Mouse (Mus musculus): ENCODE data around the gene Kcnh1. TPM values are rescaled to one million over a fixed set of nuclear protein-coding genes. Genes with fewer than 3 reads are reported as not detected.

Kcnh1 gene
- polyA plus RNA-seq, 1 experiment from 2014 or later = 0.50 TPM

GRCm38 (mm10) chr1:192487571-192487970 is 297.0 kb downstream of the Kcnh1 start:
- Histone ChIP-seq H3K9me3 (replicated peaks) (no peaks in the 10 kb centered on the region), H3K4me1 (replicated peaks) (no peaks in the 10 kb centered on the region), H3K4me3 (no peak overlapping the region), H3K27ac (ENCODE audit: poor library complexity, severe bottlenecking) (no peak overlapping the region), H3K36me3 (no peaks in the 10 kb centered on the region), H3K4me2 (no peak overlapping the region), H3K9ac (no peak overlapping the region), H3K27me3 (replicated peaks) (0 out of 2 replicates have a peak, but pooled peaks cover 5% of the 10 kb centered on the region)
- no peak for ATAC-seq (ENCODE audit: insufficient number of reproducible peaks, low FRiP score)
- 93% methylated on average over 11 of the region's 11 CpGs for whole genome bisulfite sequencing

- Histone ChIP-seq H3K36me3 (no peaks in the 10 kb centered on the region), H3K9me3 (replicated peaks) (no peaks in the 10 kb centered on the region), H3K4me2 (no peak overlapping the region), H3K4me1 (replicated peaks) (no peaks in the 10 kb centered on the region), H3K27ac (ENCODE audit: poor library complexity, severe bottlenecking) (no peak overlapping the region), H3K9ac (no peak overlapping the region), H3K4me3 (no peak overlapping the region), H3K27me3 (replicated peaks) (0 out of 2 replicates have a peak, but pooled peaks cover 5% of the 10 kb centered on the region)
- 74% methylated on average over 13 of the region's 13 CpGs for WGBS
- ATAC-seq (ENCODE audit: insufficient number of reproducible peaks, low FRiP score) = no peak
These were observed 299.6 kb downstream of the Kcnh1 start for GRCm38 (mm10) chr1:192489908-192490825.

GRCm38 (mm10) chr1:192497505-192497904 is 306.9 kb downstream of the Kcnh1 start:
- Histone ChIP-seq H3K36me3 (no peaks in the 10 kb centered on the region), H3K27me3 (replicated peaks) (no peaks in the 10 kb centered on the region), H3K27ac (ENCODE audit: poor library complexity, severe bottlenecking) (no peak overlapping the region), H3K4me1 (replicated peaks) (0 out of 2 replicates have a peak, but pooled peaks cover 5% of the 10 kb centered on the region), H3K4me2 (no peak overlapping the region), H3K4me3 (no peak overlapping the region), H3K9ac (no peak overlapping the region), H3K9me3 (replicated peaks) (0 out of 2 replicates have a peak, but pooled peaks cover 4% of the 10 kb centered on the region)
- no peak for ATAC-seq (ENCODE audit: insufficient number of reproducible peaks, low FRiP score)
- 60% methylated on average over 2 of the region's 2 CpGs for WGBS

GRCm38 (mm10) chr1:192502016-192502415 is 311.4 kb downstream of the Kcnh1 start:
- H3K9me3 ChIP-seq (replicated peaks) = no peaks in the 10 kb centered on the region
- H3K27ac ChIP-seq (ENCODE audit: poor library complexity, severe bottlenecking) = no peak overlapping the region
- WGBS = 65% methylated on average over 9 of the region's 9 CpGs

GRCm38 (mm10) chr1:192502835-192503234 is 312.3 kb downstream of the Kcnh1 start:
- 0 out of 2 replicates have a peak, but pooled peaks cover 5% of the 10 kb centered on the region for H3K4me1 ChIP-seq (replicated peaks)
- H3K4me3 ChIP-seq = no peak overlapping the region
- no peak for ATAC-seq (ENCODE audit: insufficient number of reproducible peaks, low FRiP score)
- H3K36me3 ChIP-seq = no peaks in the 10 kb centered on the region
- H3K9ac ChIP-seq = no peak overlapping the region
- H3K9me3 ChIP-seq (replicated peaks) = no peaks in the 10 kb centered on the region
- no peaks in the 10 kb centered on the region for H3K27me3 ChIP-seq (replicated peaks)
- H3K4me2 ChIP-seq = no peak overlapping the region
- H3K27ac ChIP-seq (ENCODE audit: poor library complexity, severe bottlenecking) = no peak overlapping the region

More at GRCm38 (mm10) chr1:192502016-192502415, 311.4 kb downstream of the Kcnh1 start:
- Histone ChIP-seq H3K4me1 (replicated peaks) (0 out of 2 replicates have a peak, but pooled peaks cover 5% of the 10 kb centered on the region), H3K36me3 (no peaks in the 10 kb centered on the region), H3K27me3 (replicated peaks) (no peaks in the 10 kb centered on the region), H3K4me3 (no peak overlapping the region), H3K4me2 (no peak overlapping the region), H3K9ac (no peak overlapping the region)
- no peak for ATAC-seq (ENCODE audit: insufficient number of reproducible peaks, low FRiP score)

- Histone ChIP-seq H3K4me1 (replicated peaks) (0 out of 2 replicates have a peak, but pooled peaks cover 5% of the 10 kb centered on the region), H3K4me3 (no peak overlapping the region), H3K36me3 (no peaks in the 10 kb centered on the region), H3K9ac (no peak overlapping the region), H3K27me3 (replicated peaks) (no peaks in the 10 kb centered on the region), H3K9me3 (replicated peaks) (no peaks in the 10 kb centered on the region), H3K27ac (ENCODE audit: poor library complexity, severe bottlenecking) (no peak overlapping the region), H3K4me2 (no peak overlapping the region)
- 86% methylated on average over 4 of the region's 4 CpGs for WGBS
- ATAC-seq (ENCODE audit: insufficient number of reproducible peaks, low FRiP score) = no peak
These were observed 313.1 kb downstream of the Kcnh1 start for GRCm38 (mm10) chr1:192503651-192504050.

GRCm38 (mm10) chr1:192512821-192513220 is 322.2 kb downstream of the Kcnh1 start:
- WGBS = 93% methylated on average over 1 of the region's 1 CpGs
- ATAC-seq (ENCODE audit: insufficient number of reproducible peaks, low FRiP score) = no peak
- H3K36me3 ChIP-seq = no peaks in the 10 kb centered on the region

GRCm38 (mm10) chr1:192515373-192515772 is 324.8 kb downstream of the Kcnh1 start:
- Histone ChIP-seq H3K9ac (no peak overlapping the region), H3K4me1 (replicated peaks) (peaks cover 5% of the 10 kb centered on the region; the same call in 1 of the 2 replicates), H3K4me3 (no peak overlapping the region), H3K36me3 (no peaks in the 10 kb centered on the region), H3K4me2 (no peak overlapping the region), H3K9me3 (replicated peaks) (no peaks in the 10 kb centered on the region), H3K27ac (ENCODE audit: poor library complexity, severe bottlenecking) (no peak overlapping the region), H3K27me3 (replicated peaks) (no peaks in the 10 kb centered on the region)
- 71% methylated on average over 3 of the region's 3 CpGs for WGBS
- ATAC-seq (ENCODE audit: insufficient number of reproducible peaks, low FRiP score) = no peak

More at GRCm38 (mm10) chr1:192512821-192513220, 322.2 kb downstream of the Kcnh1 start:
- Histone ChIP-seq H3K27me3 (replicated peaks) (no peaks in the 10 kb centered on the region), H3K27ac (ENCODE audit: poor library complexity, severe bottlenecking) (no peak overlapping the region), H3K4me3 (no peak overlapping the region), H3K4me1 (replicated peaks) (0 out of 2 replicates have a peak, but pooled peaks cover 3% of the 10 kb centered on the region), H3K9me3 (replicated peaks) (no peaks in the 10 kb centered on the region), H3K4me2 (no peak overlapping the region), H3K9ac (no peak overlapping the region)

GRCm38 (mm10) chr1:192519713-192520112 is 329.1 kb downstream of the Kcnh1 start:
- no peak overlapping the region for H3K4me2 ChIP-seq
- no peak overlapping the region for H3K4me3 ChIP-seq
- no peak overlapping the region for H3K9ac ChIP-seq
- WGBS = 92% methylated on average over 1 of the region's 1 CpGs
- no peaks in the 10 kb centered on the region for H3K27me3 ChIP-seq (replicated peaks)
- no peaks in the 10 kb centered on the region for H3K9me3 ChIP-seq (replicated peaks)
- ATAC-seq (ENCODE audit: insufficient number of reproducible peaks, low FRiP score) = no peak
- no peak overlapping the region for H3K27ac ChIP-seq (ENCODE audit: poor library complexity, severe bottlenecking)
- H3K36me3 ChIP-seq = no peaks in the 10 kb centered on the region
- H3K4me1 ChIP-seq (replicated peaks) = peaks cover 29% of the 10 kb centered on the region

GRCm38 (mm10) chr1:192520836-192521435 is 330.4 kb downstream of the Kcnh1 start:
- H3K4me2 ChIP-seq = no peak overlapping the region
- ATAC-seq (ENCODE audit: insufficient number of reproducible peaks, low FRiP score) = no peak
- H3K4me3 ChIP-seq = no peak overlapping the region
- H3K27me3 ChIP-seq (replicated peaks) = no peaks in the 10 kb centered on the region
- H3K9ac ChIP-seq = no peak overlapping the region
- H3K4me1 ChIP-seq (replicated peaks) = peaks cover 34% of the 10 kb centered on the region
- WGBS = 46% methylated on average over 13 of the region's 13 CpGs
- H3K9me3 ChIP-seq (replicated peaks) = no peaks in the 10 kb centered on the region
- H3K36me3 ChIP-seq = no peaks in the 10 kb centered on the region
- no peak overlapping the region for H3K27ac ChIP-seq (ENCODE audit: poor library complexity, severe bottlenecking)
